ENCODE assay signal across 8 mouse cellular contexts in the genomic region with DNA sequence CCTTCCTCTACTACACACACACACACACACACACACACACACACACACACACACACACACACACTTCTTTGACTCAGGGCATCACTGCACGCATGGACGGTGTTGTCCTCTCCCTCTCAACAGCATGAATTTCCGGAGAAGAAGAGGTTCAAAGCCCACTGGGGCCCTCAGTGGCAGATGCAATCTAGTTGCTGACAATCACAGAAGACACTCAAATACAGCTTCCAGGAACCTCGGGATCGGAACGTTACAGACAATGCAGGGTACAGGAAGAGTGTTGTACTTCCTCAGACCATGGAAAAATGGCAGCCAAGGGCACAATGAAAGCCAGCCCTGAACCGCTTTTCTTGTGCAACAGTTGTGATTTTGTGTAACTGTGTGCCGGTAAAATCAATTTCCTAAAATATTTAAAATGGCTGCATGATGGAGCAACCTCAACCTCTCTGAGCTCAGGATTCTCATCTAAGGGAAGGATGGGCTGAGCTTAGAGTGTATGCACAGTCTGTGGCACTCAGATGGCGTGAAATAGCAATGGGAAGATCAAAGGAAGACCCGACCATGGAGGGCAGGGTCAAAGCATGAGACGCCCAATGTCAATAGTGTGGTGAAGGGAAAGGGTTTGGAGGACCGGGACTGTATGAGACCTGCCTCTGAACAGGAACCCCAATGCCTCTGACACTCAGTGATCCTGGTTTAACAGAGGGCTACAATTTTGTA. TPM values are rescaled to one million over a fixed set of nuclear protein-coding genes. Genes with fewer than 3 reads are reported as not detected.
DNase-seq lines count a peak whose midpoint lies in the region; ATAC-seq and TF ChIP-seq lines count a peak whose summit lies in the region.

No protein-coding gene starts in this region.

- H3K4me3 ChIP-seq in heart, adult 2 months = no peak overlapping the region
- H3K4me3 ChIP-seq in forebrain, embryonic 14.5 days (ENCODE audit: low read depth, low read length) = no peak overlapping the region
- no peak overlapping the region for H3K4me3 ChIP-seq in midbrain, embryonic 14.5 days (replicated peaks; ENCODE audit: low read depth, low read length)

- 46% methylated on average over 12 of the region's 12 CpGs for WGBS in heart, adult 2 months
- 75% methylated on average over 12 of the region's 12 CpGs for WGBS in forebrain, embryonic 14.5 days
- 67% methylated on average over 12 of the region's 12 CpGs for WGBS in midbrain, embryonic 14.5 days

- no peaks in the 10 kb centered on the region for H3K27me3 ChIP-seq in heart, adult 2 months (ENCODE audit: control insufficient read depth, insufficient read depth, low read length)
- H3K27me3 ChIP-seq in forebrain, embryonic 14.5 days (replicated peaks; ENCODE audit: control insufficient read depth, insufficient read depth, low read length) = no peaks in the 10 kb centered on the region
- no peaks in the 10 kb centered on the region for H3K27me3 ChIP-seq in midbrain, embryonic 14.5 days (ENCODE audit: control insufficient read depth, insufficient read depth, low read length)

- intact Hi-C loops in heart, adult 2 months (cut with DNase I) = loop anchor here (1.0 to 5.0 kb wide), 3 partner anchors 47 to 134 kb away; no protein-coding TSS in a partner anchor
- intact Hi-C loops in heart, postnatal 25 days (cut with DNase I) = no loop called here

- peak overlapping the region; percentile 84 for H3K27ac ChIP-seq in heart, adult 2 months
- peak overlapping the region; percentile 57 for H3K27ac ChIP-seq in forebrain, embryonic 14.5 days (ENCODE audit: low read depth, low read length)
- H3K27ac ChIP-seq in midbrain, embryonic 14.5 days (replicated peaks; ENCODE audit: low read depth, low read length) = no peak overlapping the region

- no peak; the same call in 1 of the 2 replicates for TF ChIP-seq POLR2A in heart, adult 2 months (IDR thresholded peaks at IDR 0.05; ENCODE audit: insufficient read depth, low read depth, low read length)

- H3K4me1 ChIP-seq in heart, adult 2 months (ENCODE audit: control insufficient read depth, insufficient read depth, low read length) = peaks cover 30% of the 10 kb centered on the region
- H3K4me1 ChIP-seq in forebrain, embryonic 14.5 days (ENCODE audit: control insufficient read depth, insufficient read depth, low read length) = peaks cover 32% of the 10 kb centered on the region
- peaks cover 55% of the 10 kb centered on the region for H3K4me1 ChIP-seq in midbrain, embryonic 14.5 days (ENCODE audit: control insufficient read depth, insufficient read depth, low read length)

- TF ChIP-seq EP300 in heart, adult 2 months (IDR thresholded peaks at IDR 0.05; ENCODE audit: insufficient read depth, low read depth, low read length) = no peak

- peaks cover 70% of the 10 kb centered on the region for H3K36me3 ChIP-seq in heart, adult 2 months (ENCODE audit: control insufficient read depth, insufficient read depth, low read length)
- 0 out of 2 replicates have a peak, but pooled peaks cover under 1% of the 10 kb centered on the region for H3K36me3 ChIP-seq in forebrain, embryonic 14.5 days (ENCODE audit: control insufficient read depth, insufficient read depth, low read length)
- H3K36me3 ChIP-seq in midbrain, embryonic 14.5 days (ENCODE audit: control insufficient read depth, insufficient read depth, low read length) = no peaks in the 10 kb centered on the region

- no peaks in the 10 kb centered on the region for H3K9me3 ChIP-seq in forebrain, embryonic 14.5 days (replicated peaks; ENCODE audit: control insufficient read depth, low read length)
- H3K9me3 ChIP-seq in midbrain, embryonic 14.5 days (ENCODE audit: control insufficient read depth, low read length) = no peaks in the 10 kb centered on the region

- peak overlapping the region; percentile 33; the same call in 1 of the 2 replicates for H3K9ac ChIP-seq in heart, adult 2 months (ENCODE audit: low read depth, low read length)
- H3K9ac ChIP-seq in forebrain, embryonic 14.5 days (ENCODE audit: low read length) = no peak overlapping the region
- H3K9ac ChIP-seq in midbrain, embryonic 14.5 days (replicated peaks; ENCODE audit: low read length) = no peak overlapping the region

- no peak for TF ChIP-seq CTCF in heart, adult 2 months (IDR thresholded peaks at IDR 0.05)

- peak overlapping the region; percentile 32 for H3K4me2 ChIP-seq in forebrain, embryonic 14.5 days (ENCODE audit: low read length)
- H3K4me2 ChIP-seq in midbrain, embryonic 14.5 days (ENCODE audit: low read length) = peak overlapping the region; percentile 21; the same call in 1 of the 2 replicates

- H3K79me2 ChIP-seq in heart, adult 2 months (replicated peaks; ENCODE audit: control insufficient read depth, insufficient read depth, low read length) = peaks cover 14% of the 10 kb centered on the region

- peak; percentile 46 to 52 for DNase-seq in heart, adult 2 months
- no peak for DNase-seq in heart, postnatal 25 days (ENCODE audit: low spot score)
- DNase-seq in forebrain, embryonic 14.5 days (ENCODE audit: low spot score) = no peak
- peak; percentile 30 for DNase-seq in kidney, postnatal 14 days
- no peak for DNase-seq in midbrain, embryonic 14.5 days
- DNase-seq in right cerebral cortex, postnatal 25 days = no peak
- DNase-seq in urinary bladder, postnatal 36 days (ENCODE audit: low spot score in 2 of 2) = no peak
- no peak for DNase-seq in urinary bladder, postnatal 10 days (ENCODE audit: low spot score)

- ATAC-seq in forebrain, embryonic 14.5 days = no peak; the same call in 1 of the 2 replicates
- ATAC-seq in midbrain, embryonic 14.5 days (ENCODE audit: low FRiP score, low TSS enrichment) = no peak

RNA-seq across cellular contexts. Expression of a gene that starts 33.3 kb away (rescaled TPM):
- 10 to 100 TPM; 18.4 to 18.9 TPM for total RNA-seq in heart, adult 2 months (2021)
- 10.3 and 15.7 TPM in 2 replicates for polyA plus RNA-seq in heart, adult 2 months (2012; rRNA removed)
- total RNA-seq in heart, postnatal 25 days (2021) = 10 to 100 TPM; 18.2 to 19.1 TPM
- 63.1 and 91.4 TPM in 2 replicates for polyA plus RNA-seq in forebrain, embryonic 14.5 days (2014; fragmentation: Nextera tagmentation; extraction: Ambion mirVana)
- 86.1 and 95.5 TPM in 2 replicates for polyA plus RNA-seq in midbrain, embryonic 14.5 days (2014; fragmentation: Nextera tagmentation; extraction: Ambion mirVana)

Comparison
In these comparisons a context has a peak if more than half of its experiments do, and no peak if none do; other contexts are left out.
1. DNase-seq: peak in heart, adult 2 months (2 of 2) and kidney, postnatal 14 days (single experiment); none in heart, postnatal 25 days (single experiment), forebrain, embryonic 14.5 days (single experiment), midbrain, embryonic 14.5 days (single experiment), right cerebral cortex, postnatal 25 days (single experiment), urinary bladder, postnatal 36 days (0 of 2) and urinary bladder, postnatal 10 days (single experiment).